Mouse (Mus musculus): ENCODE results near the gene Gabrb2. TPM values are rescaled to one million over a fixed set of nuclear protein-coding genes. Genes with fewer than 3 reads are reported as not detected.

Gabrb2 gene
- polyA plus RNA-seq, 1 experiment from 2014 or later: 0.25 TPM

DNA sequence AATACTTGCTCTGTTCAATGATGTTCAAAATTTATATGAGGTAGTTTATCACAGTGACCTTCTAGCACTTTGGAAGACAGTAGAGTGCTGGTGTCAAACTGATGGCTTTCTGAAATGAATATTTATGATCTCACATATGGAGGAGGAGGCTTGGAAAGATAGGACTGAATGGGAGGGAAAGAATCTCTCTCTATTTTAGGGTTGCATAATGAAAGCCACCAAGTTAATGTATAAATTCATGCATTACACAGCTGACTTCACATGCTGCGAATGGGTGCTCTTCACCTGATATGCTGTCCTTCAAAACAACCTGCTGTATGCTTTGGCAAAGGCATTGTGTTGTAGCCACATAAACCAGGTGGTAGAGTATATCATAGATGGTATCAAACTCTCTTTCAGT, 44.6 kb downstream of the Gabrb2 start:
- no peak for ATAC-seq
- no peak overlapping the region for H3K27ac ChIP-seq (ENCODE audit: low read length)
- H3K4me3 ChIP-seq (ENCODE audit: low read depth, low read length): no peak overlapping the region
- H3K36me3 ChIP-seq (ENCODE audit: insufficient read depth, low read length): no peaks in the 10 kb centered on the region
- no peak for TF ChIP-seq CTCF (IDR thresholded peaks at IDR 0.05)
- no peak for TF ChIP-seq EP300 (IDR thresholded peaks at IDR 0.05)
- 90% methylated on average over 1 of the region's 1 CpGs for WGBS
- no peaks in the 10 kb centered on the region for H3K9me3 ChIP-seq (ENCODE audit: low read length)
- H3K4me2 ChIP-seq (replicated peaks; ENCODE audit: low read depth, low read length): no peak overlapping the region
- H3K4me1 ChIP-seq (ENCODE audit: insufficient read depth, low read depth, low read length): no peaks in the 10 kb centered on the region
- no peak overlapping the region for H3K9ac ChIP-seq (replicated peaks; ENCODE audit: low read depth)
- DNase-seq (ENCODE audit: low spot score): no peak
- H3K27me3 ChIP-seq (replicated peaks; ENCODE audit: insufficient read depth, low read length): no peaks in the 10 kb centered on the region

DNA sequence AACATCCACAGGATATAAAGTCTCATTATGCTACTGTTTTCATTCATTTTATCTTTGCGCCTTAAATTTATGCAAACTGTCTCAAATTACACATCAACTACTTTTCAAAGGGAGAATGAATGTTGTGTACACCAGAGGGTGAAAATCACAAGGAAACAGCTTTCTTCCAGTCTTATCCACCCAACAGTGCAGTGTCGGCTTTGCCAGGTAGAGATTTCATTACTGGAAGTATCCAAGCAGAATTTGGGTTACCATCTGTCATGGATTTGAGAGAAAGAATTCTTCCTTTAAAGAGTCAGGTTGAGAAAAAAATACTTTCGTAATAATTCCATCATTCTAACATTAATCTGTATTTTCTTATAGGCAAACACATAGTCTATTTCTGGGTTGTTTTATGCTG, 48.8 kb downstream of the Gabrb2 start:
- no peak overlapping the region for H3K4me2 ChIP-seq (replicated peaks; ENCODE audit: low read depth, low read length)
- H3K4me3 ChIP-seq (ENCODE audit: low read depth, low read length): no peak overlapping the region
- H3K4me1 ChIP-seq (ENCODE audit: insufficient read depth, low read depth, low read length): no peaks in the 10 kb centered on the region
- DNase-seq (ENCODE audit: low spot score): no peak
- ATAC-seq: no peak
- TF ChIP-seq EP300 (IDR thresholded peaks at IDR 0.05): no peak
- TF ChIP-seq CTCF (IDR thresholded peaks at IDR 0.05): no peak
- no peaks in the 10 kb centered on the region for H3K27me3 ChIP-seq (replicated peaks; ENCODE audit: insufficient read depth, low read length)
- no peaks in the 10 kb centered on the region for H3K36me3 ChIP-seq (ENCODE audit: insufficient read depth, low read length)
- WGBS: 85% methylated on average over 3 of the region's 3 CpGs
- H3K9ac ChIP-seq (replicated peaks; ENCODE audit: low read depth): no peak overlapping the region
- H3K27ac ChIP-seq (ENCODE audit: low read length): no peak overlapping the region
- H3K9me3 ChIP-seq (ENCODE audit: low read length): no peaks in the 10 kb centered on the region

DNA sequence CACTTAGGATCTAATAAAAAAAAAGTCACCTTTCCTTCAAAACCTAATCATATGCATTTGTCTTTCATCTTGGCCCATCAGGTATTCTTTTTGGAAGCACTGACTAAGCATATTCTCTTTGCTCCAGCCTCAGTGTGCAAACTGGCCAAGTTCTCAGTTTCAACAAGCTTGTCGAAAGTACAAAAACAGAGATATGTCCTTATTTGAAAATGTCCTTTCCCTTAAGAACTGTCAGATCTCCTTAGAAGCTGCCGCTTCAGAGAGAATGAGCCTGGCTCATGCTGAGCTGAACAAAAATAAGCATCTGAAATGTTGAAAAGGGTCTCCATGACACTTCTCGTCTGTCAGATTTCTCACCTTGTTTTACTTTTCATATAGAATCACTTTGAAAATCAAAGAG, 55.0 kb downstream of the Gabrb2 start:
- Histone ChIP-seq H3K4me3 (ENCODE audit: low read depth, low read length) (no peak overlapping the region), H3K4me2 (replicated peaks; ENCODE audit: low read depth, low read length) (no peak overlapping the region), H3K27ac (ENCODE audit: low read length) (no peak overlapping the region), H3K36me3 (ENCODE audit: insufficient read depth, low read length) (no peaks in the 10 kb centered on the region), H3K9me3 (ENCODE audit: low read length) (no peaks in the 10 kb centered on the region), H3K27me3 (replicated peaks; ENCODE audit: insufficient read depth, low read length) (no peaks in the 10 kb centered on the region), H3K4me1 (ENCODE audit: insufficient read depth, low read depth, low read length) (no peaks in the 10 kb centered on the region), H3K9ac (replicated peaks; ENCODE audit: low read depth) (no peak overlapping the region)
- ATAC-seq: no peak
- DNase-seq (ENCODE audit: low spot score): no peak
- WGBS: 81% methylated on average over 3 of the region's 3 CpGs
- TF ChIP-seq EP300 (IDR thresholded peaks at IDR 0.05) (no peak), CTCF (IDR thresholded peaks at IDR 0.05) (no peak)

DNA sequence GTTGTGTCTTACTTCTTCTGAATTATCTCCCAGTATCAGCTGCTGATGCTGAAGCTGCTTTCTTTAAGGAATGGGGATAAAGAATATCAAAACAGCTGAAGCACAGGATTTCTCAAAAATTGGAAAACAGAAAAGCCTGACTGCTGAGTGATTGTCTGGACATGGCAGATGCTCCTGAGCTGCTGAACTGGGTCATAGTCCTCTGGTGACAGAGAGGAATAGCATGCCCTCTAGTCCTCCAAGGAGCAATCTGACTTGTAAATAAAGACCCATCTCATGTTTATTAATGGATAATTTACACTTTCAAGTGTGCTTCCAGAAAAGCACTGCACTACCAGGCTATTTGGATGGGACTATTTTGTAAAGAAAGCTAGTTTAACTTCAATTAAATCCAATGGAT, 68.1 kb downstream of the Gabrb2 start:
- TF ChIP-seq CTCF (IDR thresholded peaks at IDR 0.05): no peak
- Histone ChIP-seq H3K4me2 (replicated peaks; ENCODE audit: low read depth, low read length) (no peak overlapping the region), H3K27ac (ENCODE audit: low read length) (no peak overlapping the region), H3K9me3 (ENCODE audit: low read length) (no peaks in the 10 kb centered on the region), H3K36me3 (ENCODE audit: insufficient read depth, low read length) (no peaks in the 10 kb centered on the region), H3K9ac (replicated peaks; ENCODE audit: low read depth) (no peak overlapping the region), H3K4me1 (ENCODE audit: insufficient read depth, low read depth, low read length) (no peaks in the 10 kb centered on the region), H3K27me3 (replicated peaks; ENCODE audit: insufficient read depth, low read length) (no peaks in the 10 kb centered on the region), H3K4me3 (ENCODE audit: low read depth, low read length) (no peak overlapping the region)
- ATAC-seq (no peak), DNase-seq (ENCODE audit: low spot score) (no peak)

DNA sequence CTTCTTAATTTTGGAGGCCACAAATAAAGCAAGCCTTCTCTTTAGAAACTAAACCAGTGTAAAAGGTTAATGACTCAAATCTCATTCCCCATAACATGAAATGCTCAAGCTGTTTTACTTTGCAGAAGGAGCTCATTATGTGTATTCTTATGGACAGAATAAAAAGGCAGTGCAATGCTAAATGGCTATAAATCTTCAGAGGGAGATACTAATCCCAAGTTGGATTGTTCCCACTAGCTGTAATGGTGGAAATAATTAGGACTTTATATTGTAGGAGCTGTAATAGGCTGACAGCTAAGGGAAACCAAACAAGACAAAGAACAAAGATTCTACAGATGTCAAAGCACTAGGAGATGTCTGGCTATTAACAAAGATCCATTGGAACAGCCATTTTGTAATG, 81.6 kb downstream of the Gabrb2 start:
- no peak overlapping the region for H3K9ac ChIP-seq (replicated peaks; ENCODE audit: low read depth)
- TF ChIP-seq EP300 (IDR thresholded peaks at IDR 0.05): no peak
- H3K4me2 ChIP-seq (replicated peaks; ENCODE audit: low read depth, low read length): no peak overlapping the region
- H3K27me3 ChIP-seq (replicated peaks; ENCODE audit: insufficient read depth, low read length): no peaks in the 10 kb centered on the region
- no peaks in the 10 kb centered on the region for H3K36me3 ChIP-seq (ENCODE audit: insufficient read depth, low read length)
- no peaks in the 10 kb centered on the region for H3K4me1 ChIP-seq (ENCODE audit: insufficient read depth, low read depth, low read length)
- no peak overlapping the region for H3K27ac ChIP-seq (ENCODE audit: low read length)
- no peak for DNase-seq (ENCODE audit: low spot score)
- no peak for ATAC-seq
- H3K9me3 ChIP-seq (ENCODE audit: low read length): no peaks in the 10 kb centered on the region
- H3K4me3 ChIP-seq (ENCODE audit: low read depth, low read length): no peak overlapping the region

DNA sequence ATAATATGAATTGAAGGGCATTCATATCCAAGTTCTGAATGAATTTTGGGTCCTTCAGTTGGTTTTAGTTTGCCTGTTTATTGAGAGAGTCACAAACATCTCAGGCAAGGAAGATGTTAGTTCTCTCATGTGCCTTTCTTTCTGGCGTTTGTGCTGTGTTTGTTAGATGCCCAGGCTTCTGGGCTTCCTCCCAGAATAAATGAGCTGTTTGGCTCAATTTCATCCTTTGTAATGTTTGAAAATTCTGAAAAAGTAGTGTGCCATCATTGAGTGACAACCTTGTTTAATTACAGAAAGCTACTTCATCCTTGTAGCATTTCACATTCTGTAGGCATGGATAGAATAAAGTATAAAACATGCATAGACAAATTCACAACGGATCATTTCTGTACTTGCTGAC, 85.9 kb downstream of the Gabrb2 start:
- H3K4me2 ChIP-seq (replicated peaks; ENCODE audit: low read depth, low read length): no peak overlapping the region
- H3K36me3 ChIP-seq (ENCODE audit: insufficient read depth, low read length): no peaks in the 10 kb centered on the region
- no peak overlapping the region for H3K4me3 ChIP-seq (ENCODE audit: low read depth, low read length)
- H3K9me3 ChIP-seq (ENCODE audit: low read length): no peaks in the 10 kb centered on the region
- no peak overlapping the region for H3K27ac ChIP-seq (ENCODE audit: low read length)
- TF ChIP-seq CTCF (IDR thresholded peaks at IDR 0.05) (no peak), EP300 (IDR thresholded peaks at IDR 0.05) (no peak)
- DNase-seq (ENCODE audit: low spot score) (no peak), ATAC-seq (no peak)
- H3K27me3 ChIP-seq (replicated peaks; ENCODE audit: insufficient read depth, low read length): no peaks in the 10 kb centered on the region
- H3K9ac ChIP-seq (replicated peaks; ENCODE audit: low read depth): no peak overlapping the region
- 81% methylated on average over 2 of the region's 2 CpGs for WGBS
- H3K4me1 ChIP-seq (ENCODE audit: insufficient read depth, low read depth, low read length): no peaks in the 10 kb centered on the region

DNA sequence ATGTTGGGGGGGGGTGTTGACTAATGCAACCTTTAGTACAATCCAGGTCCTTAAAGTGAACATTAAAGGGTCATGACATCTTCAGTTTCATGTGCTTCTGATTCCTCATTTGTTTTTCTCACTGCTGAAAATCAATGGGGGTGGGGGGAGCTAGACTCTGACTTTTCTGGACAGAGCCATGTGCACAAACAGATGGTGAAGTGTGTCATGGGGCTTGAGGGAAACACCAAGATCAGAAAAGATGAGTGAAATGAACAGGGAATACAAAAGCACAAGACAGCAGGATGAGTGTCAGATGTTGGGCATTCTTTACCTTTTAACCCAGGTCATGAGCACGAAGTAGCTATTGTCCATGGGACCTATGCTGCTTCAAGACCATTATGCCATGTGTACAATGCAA, 86.4 kb downstream of the Gabrb2 start:
- no peak overlapping the region for H3K9ac ChIP-seq (replicated peaks; ENCODE audit: low read depth)
- WGBS: 50% methylated on average over 1 of the region's 1 CpGs

More for the DNA sequence above, 86.4 kb downstream of the Gabrb2 start:
- TF ChIP-seq CTCF (IDR thresholded peaks at IDR 0.05): no peak
- no peak for TF ChIP-seq EP300 (IDR thresholded peaks at IDR 0.05)
- Histone ChIP-seq H3K27ac (ENCODE audit: low read length) (no peak overlapping the region), H3K4me2 (replicated peaks; ENCODE audit: low read depth, low read length) (no peak overlapping the region), H3K4me3 (ENCODE audit: low read depth, low read length) (no peak overlapping the region), H3K36me3 (ENCODE audit: insufficient read depth, low read length) (no peaks in the 10 kb centered on the region), H3K4me1 (ENCODE audit: insufficient read depth, low read depth, low read length) (no peaks in the 10 kb centered on the region), H3K9me3 (ENCODE audit: low read length) (no peaks in the 10 kb centered on the region), H3K27me3 (replicated peaks; ENCODE audit: insufficient read depth, low read length) (no peaks in the 10 kb centered on the region)
- ATAC-seq (no peak), DNase-seq (ENCODE audit: low spot score) (no peak)

All from lung, postnatal 0 days (tissue).